Mouse (Mus musculus) T-helper 2 cell (primary cell): Measurements from ENCODE around the gene Mtus2.

Experiments
- in situ Hi-C: fragments of 300-600 bp; cut with MboI, MseI; formaldehyde crosslinking; loops from one replicate; pipeline ENCODE4 v1.15.1; 2025; ENCODE audit warnings: high pct_unique_total_duplicates

Mtus2 gene

DNA sequence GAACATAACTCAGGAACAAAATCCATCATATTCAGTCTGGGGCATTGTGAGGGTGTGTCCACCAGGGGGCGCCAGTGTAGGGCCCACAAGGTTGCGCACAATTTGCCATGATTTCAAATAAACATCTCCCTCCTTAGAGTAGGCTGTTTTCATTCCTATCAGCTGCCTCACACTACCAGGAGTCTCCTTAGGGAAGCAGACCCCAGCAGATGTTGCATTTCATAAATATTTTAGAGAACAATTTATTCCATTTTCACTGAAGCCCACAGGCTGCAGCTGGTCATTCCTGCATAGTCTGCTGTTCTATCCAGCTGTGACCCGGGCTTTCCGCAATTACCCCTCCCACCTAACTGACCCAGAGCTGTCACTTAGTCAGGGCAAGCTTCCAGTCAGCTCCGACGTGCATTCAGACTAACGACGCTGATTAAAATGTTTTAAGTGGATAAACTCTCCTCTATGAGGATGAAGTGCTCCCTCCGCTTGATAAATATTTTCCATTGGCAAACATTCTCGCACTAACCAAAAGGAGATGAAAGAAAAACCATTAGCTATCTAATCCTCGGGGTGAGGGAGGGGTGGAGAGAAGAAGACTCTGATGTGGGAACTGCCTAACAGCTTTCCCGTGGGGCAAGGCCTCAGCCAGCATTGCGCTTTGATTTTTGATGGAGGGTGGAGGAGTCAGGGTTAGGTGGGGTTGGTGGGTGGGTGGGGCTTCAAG, 223.6 kb downstream of the Mtus2 start:
- in situ Hi-C loops: no loop called here

DNA sequence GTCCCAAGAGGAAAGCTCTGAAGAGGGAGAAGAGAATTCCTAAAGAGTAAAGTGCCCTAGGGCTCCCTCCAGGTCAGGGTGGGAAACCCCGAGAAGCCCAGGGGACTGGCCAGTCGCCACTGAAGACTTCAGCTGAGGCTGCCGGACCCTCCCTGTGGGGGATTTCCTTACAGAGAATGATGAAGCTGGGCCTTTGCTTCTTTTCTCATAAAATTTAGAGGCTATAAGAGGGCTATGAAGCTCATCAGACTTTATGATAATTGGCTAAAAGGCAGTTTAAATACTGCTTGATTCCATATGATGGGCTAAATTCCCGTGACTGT, 224.1 kb downstream of the Mtus2 start:
- in situ Hi-C loops: no loop called here

DNA sequence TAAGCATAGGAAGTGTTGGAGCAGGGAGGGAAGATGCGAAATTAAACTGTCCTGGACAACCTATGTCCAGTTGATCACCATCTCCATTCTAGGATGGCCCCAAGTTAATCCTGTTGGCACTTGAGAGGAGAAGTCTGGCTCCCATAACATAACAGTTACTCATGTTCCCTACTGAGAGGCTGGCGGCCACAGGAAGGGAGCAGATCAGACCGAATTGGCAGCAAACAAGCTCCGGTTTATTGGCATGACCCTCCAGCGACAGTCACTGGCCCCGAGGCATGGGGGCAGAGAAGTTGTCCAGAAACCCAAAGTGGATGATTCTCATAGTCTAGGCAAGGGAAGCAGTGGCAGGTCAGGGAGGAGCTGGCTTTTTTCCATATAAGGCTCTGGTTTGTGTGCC, 224.8 kb downstream of the Mtus2 start:
- in situ Hi-C loops: no loop called here

DNA sequence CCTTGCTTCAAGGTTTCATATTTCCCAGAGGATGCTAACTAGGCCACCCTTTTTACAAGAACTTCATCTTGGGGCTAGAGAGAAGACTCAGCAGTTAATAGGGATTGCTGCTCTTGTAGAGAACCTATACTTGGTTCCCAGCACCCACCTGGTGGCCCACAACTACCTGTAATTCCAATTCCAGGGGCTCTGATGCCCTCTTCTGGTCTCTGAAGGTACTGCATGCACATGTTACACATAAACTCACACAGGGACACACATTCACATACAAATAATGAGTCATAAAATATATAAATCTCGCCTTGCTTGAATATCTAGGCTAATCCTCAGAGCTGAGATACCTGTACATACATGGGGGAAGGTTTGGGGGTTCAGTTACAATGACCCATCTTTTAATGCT, 228.8 kb downstream of the Mtus2 start:
- in situ Hi-C loops: no loop called here

DNA sequence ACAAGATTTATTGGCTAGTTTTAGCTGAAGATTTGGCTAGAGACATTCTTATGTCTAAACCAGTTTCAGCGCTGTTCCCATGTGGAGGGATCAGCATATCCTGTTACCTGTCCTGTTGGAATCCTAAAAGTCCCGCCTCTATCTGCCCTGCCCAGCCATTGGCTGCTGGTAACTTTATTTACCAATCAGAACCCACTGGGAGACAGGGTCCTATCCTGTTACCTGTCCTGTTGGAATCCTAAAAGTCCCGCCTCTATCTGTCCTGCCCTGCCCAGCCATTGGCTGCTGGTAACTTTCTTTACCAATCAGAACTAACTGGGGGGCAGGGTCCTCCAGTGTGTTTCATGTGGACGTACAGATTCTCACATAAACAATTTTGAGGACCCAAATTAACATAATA, 234.3 kb downstream of the Mtus2 start:
- in situ Hi-C loops: no loop called here

DNA sequence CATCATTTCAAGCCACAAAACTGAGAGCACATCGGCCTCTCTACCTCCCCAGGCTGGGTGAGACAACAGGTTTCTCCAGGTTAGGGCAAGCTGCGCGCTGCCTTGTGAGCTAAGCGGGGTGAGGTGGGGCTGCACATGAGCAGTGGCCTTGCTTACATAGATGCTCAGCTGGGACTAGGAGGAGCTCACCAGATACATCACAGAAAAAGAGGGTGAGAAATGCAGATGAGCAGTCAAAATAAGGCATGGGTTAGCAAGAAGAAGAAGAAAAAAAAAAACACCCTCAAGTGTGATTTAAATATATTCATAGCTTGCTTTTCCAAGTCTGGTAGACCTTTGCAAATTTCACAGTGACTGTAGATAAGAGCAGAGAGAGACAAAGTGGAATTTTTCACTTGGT, 254.7 kb downstream of the Mtus2 start:
- in situ Hi-C loops: no loop called here

DNA sequence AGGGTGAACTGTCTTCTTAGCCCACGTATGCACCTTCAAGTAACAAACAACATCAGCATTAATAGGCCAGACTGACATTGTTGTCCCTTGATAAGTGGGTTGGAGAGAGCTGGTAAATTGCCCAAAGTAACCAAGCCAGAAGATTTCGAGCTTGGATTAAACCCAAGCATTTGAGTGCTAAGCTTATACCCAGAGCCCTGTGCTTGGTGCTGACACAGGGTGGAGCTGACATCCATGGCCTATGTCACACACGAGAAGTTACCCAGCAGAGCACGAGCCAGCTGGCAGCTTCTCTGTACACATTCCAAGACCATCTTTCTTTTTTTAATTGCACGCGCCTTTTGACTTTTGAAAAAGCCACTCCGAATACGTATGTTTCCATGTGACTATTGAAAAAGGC, 259.7 kb downstream of the Mtus2 start:
- in situ Hi-C loops: no loop called here

DNA sequence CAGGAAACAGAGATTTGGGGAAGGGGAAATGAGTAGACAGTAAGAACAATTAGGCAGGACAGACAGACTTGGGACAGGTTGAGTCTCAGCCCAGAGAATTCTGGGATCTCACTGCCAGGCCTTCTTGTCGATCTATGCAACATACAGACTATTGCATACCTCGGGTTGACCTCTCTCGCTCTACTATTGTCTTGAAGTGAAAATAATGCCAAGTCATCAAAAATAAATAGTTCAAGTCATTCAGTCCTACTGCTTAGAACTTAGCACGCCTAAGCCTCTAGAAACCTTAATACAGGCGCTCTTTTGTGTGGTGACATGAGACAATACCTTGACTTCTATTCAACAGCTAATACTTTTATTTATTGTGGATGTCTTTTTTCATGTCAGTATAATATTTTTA, 265.8 kb downstream of the Mtus2 start:
- in situ Hi-C loops: no loop called here

DNA sequence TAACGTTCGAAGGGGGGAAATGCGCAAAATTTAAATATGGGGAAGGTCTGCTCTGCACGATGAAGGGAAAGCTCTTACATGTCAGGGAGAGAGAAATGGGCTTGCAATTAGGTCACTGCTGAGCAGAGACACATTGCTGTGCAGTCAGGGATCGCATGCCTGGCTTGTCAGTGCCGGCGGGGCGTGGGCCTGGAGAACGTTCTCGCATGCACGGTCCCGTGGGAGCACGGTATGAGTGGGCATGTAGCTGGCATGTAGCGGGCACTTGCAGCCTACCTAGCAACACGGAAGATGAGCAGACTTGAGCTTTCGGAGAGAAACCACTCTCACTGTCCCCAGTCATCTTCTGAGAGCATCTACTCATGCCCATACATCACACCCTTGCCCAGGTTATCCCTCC, 266.9 kb downstream of the Mtus2 start:
- in situ Hi-C loops: no loop called here

DNA sequence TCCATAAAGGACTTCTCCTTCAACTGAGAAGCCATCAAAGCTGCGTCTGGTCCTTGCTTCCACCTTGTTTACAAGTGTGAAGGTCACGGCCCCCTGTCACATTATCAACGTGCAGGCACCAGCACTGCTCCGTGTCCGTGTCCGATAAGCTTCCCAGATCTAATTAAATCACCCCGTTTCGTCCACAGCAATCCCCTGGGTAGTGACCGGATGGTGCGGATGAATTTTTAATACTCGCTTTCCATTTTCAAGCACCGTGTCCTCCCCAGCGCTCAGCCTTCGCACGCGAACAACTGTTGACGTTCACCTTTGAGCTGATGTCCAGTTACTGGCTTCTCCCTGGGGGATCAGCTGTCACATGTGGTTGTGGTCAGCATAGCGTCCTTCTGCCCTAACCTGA, 276.6 kb downstream of the Mtus2 start:
- in situ Hi-C loops: no loop called here

DNA sequence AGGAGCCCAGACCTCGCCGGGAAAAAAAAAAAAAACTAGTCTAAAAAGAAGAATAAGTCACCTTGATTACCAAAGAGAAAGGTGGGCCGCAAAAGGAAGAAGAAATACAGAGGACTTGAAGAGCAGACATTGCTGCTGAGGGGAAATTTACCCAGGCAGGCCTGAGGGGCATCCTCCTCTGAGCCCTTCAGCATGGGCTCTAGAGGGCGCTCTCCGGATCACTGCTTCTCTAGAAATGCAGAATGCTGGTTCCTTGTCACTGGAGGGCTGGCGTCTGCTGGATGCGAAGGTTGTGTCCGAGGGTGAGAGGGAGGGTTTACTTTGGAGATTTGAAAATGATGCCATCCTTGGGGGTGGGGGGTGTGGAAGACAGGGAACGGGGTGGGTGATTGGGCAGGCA, 279.5 kb downstream of the Mtus2 start:
- in situ Hi-C loops: no loop called here

DNA sequence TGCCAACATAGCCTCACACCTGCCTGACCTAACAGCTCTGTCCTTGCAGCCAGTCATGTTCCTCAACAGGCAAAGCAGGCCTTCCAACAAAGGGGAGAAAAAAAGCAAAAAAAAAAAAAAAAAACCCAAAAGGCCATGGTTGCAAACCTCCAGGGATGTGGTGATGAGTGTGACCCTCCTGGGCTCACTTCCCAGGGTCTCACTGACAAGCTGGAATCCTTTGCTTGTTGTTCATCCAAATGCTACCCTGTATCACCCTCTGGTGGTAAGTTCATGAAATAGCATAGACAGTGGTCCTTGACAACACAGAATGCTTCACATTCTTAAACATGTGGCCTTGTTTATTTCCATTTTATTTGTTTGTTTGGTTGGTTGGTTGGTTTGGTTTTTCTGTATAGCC, 281.9 kb downstream of the Mtus2 start:
- in situ Hi-C loops: no loop called here

DNA sequence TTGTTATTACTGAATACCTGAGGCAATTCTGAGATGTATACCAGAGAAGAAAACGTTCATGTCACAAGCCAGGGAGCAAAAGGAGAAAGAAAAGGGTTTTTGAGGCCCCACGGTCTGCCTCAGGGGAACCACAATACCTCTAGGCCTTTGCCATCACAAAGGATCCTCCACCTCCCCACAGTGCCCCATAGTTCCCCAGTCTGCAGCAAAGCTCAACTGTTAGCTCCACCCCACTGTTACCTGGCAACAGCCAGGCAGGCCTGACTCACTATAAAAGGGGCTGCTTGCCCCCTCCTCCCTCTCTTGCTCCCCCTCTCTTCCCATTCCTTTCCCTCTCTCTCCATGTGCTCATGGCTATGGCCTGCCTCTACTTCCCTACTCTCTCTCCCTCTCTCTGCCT, 282.6 kb downstream of the Mtus2 start:
- in situ Hi-C loops: no loop called here

DNA sequence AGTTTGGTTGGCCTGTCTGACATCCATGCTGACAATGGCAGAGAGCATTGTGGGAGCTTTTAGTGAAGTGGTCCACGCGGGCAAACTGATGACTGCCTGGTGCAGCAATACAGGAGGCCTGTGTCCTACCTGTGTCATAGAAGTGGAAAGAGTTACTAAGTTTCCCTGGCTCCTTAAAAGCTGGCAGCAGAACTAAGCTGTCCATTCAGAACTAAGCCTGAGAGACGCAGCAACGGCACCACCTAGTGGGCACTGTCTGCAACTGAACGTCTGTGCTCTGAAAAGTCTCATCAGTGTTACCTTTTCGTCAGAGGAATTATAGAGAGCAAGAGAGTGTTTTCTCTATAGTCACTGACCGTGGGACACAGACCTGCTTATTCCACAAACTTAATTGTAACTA, 284.8 kb downstream of the Mtus2 start:
- in situ Hi-C loops: no loop called here

DNA sequence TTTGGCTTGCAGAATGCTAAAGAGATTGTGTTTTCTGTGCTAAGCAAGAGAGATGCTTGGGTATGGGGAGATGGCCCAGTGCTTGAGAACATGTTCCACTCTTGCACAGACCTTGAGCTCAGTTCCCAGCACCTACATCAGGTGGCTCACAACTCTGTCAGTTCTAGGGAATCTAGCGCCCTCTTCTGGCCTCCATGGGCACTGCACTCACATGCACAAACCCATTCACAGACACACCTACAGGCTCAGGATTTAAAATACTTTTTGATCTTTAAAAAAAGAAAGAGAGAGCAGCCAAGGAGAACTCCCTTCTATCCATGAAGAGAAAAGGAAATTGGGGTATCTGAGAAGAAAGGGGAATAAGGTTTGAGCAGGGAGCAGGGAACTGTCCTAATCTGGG, 287.4 kb downstream of the Mtus2 start:
- in situ Hi-C loops: no loop called here

DNA sequence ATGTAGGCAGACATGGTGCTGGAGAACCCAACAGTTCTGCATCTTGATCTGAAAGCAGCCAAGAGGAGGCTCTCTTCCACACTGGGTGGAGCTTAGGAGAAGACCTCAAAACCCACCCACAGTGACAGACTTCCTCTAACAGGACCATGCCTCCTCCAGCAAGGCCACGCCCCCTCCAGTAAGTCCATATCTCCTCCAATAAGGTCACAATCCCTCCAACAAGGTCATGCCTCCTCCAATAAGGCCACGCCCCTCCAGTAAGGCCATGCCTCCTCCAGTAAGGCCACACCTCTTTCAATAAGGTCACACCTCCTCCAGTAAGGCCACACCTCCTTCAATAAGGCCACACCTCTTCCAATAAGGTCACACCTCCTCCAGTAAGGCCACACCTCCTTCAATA, 288.3 kb downstream of the Mtus2 start:
- in situ Hi-C loops: no loop called here

DNA sequence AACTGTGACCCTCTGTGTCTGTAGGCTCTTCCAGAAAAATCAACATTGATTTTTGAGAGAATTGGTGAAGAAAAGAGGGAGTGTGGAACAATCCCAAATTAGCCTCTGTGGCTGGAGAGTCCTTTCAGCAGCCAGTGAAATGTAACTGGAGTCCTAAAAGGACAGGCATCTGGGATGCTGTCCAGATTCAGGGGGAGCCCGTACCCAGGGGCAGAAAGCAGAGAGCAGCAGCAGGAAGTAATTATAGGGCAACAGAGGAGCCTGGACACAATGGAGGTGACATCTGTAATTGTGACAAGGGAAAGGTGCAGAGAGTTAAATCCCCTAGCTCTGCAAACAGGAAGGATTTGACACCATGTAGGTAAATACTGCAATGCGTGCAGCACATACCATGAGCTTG, 291.1 kb downstream of the Mtus2 start:
- in situ Hi-C loops: no loop called here

DNA sequence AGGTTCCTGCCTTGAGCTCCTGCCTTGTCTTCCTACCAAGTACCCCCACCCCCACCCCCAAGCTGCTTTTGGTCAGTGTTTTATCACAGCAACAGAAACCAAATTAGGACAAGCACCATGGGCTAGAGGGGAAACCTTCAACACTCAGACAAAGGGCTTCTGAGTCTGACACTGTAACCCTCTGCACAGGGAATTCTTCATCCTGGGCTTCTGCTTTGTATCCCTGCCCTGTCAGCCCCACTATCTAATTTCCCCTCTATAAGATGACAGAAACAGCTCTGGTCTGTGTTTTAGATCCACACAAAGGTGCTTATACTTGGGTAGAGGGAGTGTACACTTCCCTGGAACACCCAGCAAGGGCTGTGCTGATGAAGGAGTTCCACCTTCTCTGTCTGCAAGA, 294.7 kb downstream of the Mtus2 start:
- in situ Hi-C loops: no loop called here

DNA sequence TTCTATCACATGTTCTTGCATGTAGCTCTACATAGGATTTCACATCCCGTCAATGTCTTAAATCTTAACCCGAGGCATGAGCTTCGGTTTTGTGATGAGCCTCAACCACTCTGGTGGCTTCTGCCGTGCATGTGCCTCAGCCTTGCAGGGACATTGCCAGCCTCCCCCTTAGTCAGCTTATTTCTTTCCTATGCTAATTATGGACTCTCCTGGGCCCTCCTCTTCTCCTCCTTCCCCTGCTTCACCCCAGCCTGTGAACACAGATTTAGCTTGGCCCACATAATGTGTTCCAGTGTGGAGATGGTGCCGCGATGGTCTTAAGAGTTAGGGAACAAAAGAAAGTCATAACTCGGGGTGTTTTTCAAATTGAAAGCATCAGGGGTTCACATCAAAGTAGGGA, 304.9 kb downstream of the Mtus2 start:
- in situ Hi-C loops: no loop called here

DNA sequence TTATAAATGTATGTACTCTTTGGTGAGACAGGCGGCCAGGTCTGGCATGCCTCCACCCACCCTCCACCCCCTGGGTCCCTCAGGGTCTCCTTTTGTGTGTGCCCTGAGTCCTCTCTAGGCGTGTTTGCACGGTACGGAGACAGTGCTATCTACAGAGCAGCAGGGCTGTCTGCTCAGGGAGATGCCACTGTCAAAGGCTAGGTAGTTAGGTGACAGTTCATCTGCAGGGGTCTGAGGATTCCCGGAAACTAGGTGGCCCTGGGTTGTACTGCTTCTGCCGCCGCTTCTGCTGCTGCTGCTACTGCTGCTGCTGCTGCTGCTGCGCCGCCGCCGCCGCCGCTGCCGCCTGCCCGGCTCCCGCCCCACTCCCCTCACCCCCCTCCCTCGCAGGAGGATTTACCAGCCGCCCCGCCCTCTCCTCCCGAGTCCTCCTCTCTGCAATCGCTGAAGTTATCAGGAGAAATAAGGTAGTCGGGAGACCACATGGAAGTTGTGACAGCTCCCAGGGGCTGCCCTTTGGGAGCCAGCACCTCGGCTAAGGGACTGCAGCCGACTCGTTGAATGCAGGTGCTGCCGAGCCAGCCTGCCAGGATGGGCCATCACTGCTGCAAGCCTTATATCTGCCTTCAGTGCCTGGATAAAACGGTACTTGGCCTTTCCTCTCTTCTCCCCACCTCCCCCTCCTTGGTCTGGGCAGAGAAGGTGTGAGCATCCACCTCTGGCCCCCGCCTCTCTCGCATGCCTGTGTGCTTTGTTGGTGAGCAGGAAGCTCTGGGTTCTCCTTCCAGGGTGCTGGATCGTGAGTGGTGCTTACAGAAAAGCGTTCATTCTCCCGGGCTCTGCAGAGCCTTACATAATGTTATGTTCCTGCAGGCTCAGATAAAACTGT, 307.9 kb downstream of the Mtus2 start:
- in situ Hi-C loops: no loop called here

DNA sequence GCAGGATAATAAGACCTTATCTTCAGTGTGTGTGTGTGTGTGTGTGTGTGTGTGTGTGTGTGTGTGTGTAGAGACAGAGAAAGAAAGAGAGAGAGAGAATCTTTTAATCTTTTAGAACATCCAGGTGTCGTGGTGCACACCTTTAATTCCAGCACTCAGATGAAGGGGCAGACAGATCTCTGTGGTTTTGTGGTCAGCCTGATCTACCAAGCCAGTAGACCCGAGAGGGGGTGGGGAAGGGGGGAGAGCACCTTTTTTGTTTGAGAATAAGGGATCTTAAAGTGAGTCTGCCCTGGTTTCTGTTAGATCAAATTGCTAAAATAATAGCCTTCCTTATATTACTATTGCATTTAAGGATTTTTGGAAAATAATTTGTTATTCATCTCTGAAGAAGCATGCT, 309.7 kb downstream of the Mtus2 start:
- in situ Hi-C loops: no loop called here

DNA sequence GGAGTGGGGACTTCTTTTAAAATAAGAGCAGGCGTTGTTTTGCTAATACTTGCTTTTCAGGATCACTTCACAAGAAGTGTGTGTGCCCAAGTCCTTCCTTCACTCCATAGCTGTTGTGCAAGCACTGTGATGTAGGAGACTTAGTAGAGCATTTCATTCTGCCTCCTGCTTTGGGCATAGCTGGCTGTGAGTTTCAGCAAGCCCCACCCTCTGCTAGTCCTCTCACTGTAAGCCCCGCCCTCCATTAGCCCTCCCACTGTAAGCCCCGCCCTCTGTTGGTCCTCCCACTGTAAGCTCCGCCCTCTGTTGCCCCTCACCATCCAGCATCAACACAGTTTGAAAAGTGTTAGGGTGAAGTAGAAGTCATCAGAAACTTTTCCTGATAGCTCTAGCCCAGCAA, 310.3 kb downstream of the Mtus2 start:
- in situ Hi-C loops: no loop called here

DNA sequence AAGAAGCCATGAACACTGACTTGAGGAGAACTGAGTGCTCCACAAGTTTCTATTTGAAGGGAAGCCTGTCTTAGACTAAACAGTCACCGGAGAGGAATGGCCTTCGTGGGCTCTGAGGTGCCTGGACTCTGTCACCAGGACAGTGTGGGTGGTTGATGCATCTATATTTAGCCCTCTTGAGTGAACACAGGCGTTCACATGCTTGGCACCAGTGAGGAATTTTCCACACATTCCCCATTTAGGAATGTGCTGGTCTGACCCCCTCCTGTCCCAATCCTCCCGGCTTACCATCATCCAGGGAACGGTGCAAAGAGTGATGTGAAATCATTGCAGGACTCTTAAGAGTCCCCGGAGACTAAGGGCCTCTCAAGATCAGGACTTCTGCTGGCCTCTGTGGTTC, 314.9 kb downstream of the Mtus2 start:
- in situ Hi-C loops: no loop called here

DNA sequence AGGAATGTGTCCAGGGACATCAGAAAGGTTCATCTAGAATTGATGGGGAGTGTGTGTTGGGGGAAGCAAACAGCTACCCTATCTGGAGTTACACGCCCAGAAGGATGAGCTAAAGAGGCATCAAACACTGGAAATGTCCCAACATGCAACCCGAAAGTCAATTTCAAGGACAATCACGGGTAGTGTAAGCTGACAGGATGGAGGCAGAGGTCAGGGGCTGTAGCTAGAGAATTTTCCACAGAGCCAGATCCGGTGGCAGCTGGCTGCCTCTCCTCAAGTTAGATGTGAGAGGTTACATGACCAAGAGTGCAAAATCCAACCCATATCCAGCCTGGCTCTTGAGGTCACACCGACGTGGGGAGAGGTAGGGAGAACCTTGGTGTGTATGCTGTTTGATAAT, 315.7 kb downstream of the Mtus2 start:
- in situ Hi-C loops: no loop called here
